Mouse (Mus musculus) ES-CJ7 (cell line): ENCODE results near the gene Dda1.
A peak's percentile ranks its signal among the peaks of the same experiment; 100 is the strongest.
"Not testable (repeated sequence)": the region's sequence is repeated elsewhere in the genome, so short reads cannot be mapped to it uniquely, and the experiment has no call there.

ENCODE experiments used
- DNase-seq: peaks from one replicate; pipeline ENCODE4 v3.0.0; 2011; ENCODE audit warnings: low read depth, low spot score

Dda1 gene

GRCm38 (mm10) chr8:71468916-71469315 lies at the start of gene Dda1:
Gene Dda1 (plus strand): TSS chr8:71469199.
- peak; percentile 100 for DNase-seq

GRCm38 (mm10) chr8:71422121-71422520 lies 46.9 kb upstream of the Dda1 start:
- no peak for DNase-seq

- not testable (repeated sequence) for DNase-seq
Observed at GRCm38 (mm10) chr8:71432935-71433334, 36.1 kb upstream of the Dda1 start.

- no peak for DNase-seq
Observed at GRCm38 (mm10) chr8:71437041-71437440, 32.0 kb upstream of the Dda1 start.

GRCm38 (mm10) chr8:71441404-71441803 lies 27.6 kb upstream of the Dda1 start:
- DNase-seq = peak; percentile 69

- no peak for DNase-seq
Observed at GRCm38 (mm10) chr8:71445096-71445495, 23.9 kb upstream of the Dda1 start.

DNA sequence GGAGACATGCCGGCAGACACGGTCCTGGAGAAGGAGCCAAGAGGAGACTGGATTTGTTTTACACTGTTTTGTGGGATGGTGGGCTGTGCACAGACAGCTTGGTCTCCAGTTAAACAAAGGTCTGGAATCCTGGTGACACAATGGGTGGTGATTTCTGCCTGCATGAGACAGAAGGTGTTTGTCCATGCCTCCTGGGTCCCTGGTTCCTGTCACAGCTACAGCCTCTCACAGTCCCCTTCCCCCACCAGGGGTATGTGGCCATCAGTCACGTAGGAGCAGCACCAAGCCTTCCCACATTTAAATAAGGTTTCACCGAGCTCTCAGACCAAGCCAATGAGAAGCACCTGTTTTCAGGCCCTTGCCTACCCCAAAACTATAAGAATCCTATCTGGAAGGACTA lies 17.7 kb upstream of the Dda1 start:
- DNase-seq = no peak

GRCm38 (mm10) chr8:71451777-71452176 lies 17.2 kb upstream of the Dda1 start:
- DNase-seq = no peak

DNA sequence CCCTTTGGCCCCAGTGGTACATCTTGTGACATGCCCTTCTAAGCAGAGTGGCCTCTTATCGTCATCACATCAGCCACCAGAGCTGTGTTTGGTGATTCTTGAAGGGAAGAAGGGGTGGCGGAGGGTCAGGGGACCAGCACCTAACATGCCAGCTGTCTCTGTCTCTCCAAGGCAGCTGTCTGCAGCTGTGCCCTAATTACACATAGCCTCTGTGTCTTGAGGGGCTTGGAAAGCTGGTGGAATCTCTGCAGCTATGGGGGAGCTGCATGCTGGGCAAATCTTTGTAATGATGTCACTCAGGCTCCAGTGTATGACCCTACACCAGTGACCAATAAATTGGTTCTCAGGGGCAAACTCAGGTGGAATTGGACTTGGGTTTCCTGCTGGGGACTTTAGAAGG lies 16.3 kb upstream of the Dda1 start:
- DNase-seq = no peak

GRCm38 (mm10) chr8:71454668-71455067 lies 14.3 kb upstream of the Dda1 start:
- DNase-seq = no peak

DNA sequence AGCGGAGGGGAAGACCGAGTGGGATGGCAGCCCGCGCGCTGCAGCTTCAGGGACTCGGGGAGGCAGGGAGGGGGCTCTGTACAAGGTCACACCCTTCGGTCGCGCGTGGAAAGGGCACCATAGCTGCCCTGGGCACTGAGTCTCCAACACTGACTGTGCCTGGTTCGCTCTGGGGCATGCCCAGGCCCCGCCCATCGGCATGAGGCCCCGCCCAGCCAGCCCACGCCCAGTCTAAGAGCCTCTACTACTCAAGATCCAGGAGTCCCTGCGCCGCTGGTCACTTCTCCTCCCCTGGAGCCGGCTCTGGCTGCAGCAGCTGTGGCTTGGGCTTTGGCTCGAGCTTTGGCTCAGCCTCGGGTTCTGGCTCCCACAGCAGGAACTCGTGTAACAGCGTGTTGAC lies 12.1 kb upstream of the Dda1 start:
- DNase-seq = no peak

GRCm38 (mm10) chr8:71457659-71458270 lies 11.2 kb upstream of the Dda1 start:
- peak; percentile 55 for DNase-seq

GRCm38 (mm10) chr8:71460716-71461115 lies 8.3 kb upstream of the Dda1 start:
- DNase-seq = no peak

- DNase-seq = no peak
Observed at GRCm38 (mm10) chr8:71461152-71461840, 7.7 kb upstream of the Dda1 start.

DNA sequence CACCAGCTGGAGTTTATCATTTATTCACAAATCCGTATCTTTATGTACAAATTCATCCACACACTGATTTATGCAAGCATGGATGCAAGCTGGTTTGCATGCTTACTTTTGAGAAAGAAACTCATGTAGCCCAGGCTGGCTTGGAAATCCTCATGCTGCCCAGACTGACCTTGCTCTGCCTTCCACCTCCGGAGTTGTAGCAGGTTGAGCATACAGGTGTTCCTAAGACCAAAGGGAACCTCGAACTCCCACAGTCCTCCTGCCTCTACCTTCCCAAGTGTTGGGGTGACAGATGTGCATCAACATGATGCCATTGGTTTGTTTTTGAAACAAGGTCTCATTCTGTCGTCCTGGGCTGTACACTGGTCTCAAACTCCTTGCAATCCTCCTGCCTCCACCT lies 6.8 kb upstream of the Dda1 start:
- DNase-seq = no peak

DNA sequence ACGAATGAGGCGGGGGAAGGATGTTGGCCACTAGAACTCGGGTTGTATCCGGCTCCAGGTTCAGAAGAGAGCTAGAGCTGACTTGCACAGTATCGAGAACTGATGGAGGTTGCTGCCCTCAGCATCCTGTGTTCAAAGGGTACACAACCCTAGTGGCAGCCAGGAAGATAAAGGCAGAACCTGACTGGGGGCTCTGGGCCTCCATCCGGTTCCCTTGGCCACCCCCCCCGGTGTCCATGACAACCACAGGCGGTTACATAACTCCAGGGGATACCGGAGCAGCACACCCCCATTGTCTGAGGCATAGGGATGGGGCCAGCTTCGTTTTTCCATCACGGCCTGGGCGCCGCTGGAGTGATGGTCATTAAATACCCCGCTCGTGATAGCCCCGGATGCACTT lies 6.2 kb upstream of the Dda1 start:
- DNase-seq = no peak

GRCm38 (mm10) chr8:71463188-71464033 lies 5.6 kb upstream of the Dda1 start, which contains the start of gene Abhd8:
Gene Abhd8 (minus strand): TSS chr8:71463655.
- DNase-seq = peak; percentile 96

DNA sequence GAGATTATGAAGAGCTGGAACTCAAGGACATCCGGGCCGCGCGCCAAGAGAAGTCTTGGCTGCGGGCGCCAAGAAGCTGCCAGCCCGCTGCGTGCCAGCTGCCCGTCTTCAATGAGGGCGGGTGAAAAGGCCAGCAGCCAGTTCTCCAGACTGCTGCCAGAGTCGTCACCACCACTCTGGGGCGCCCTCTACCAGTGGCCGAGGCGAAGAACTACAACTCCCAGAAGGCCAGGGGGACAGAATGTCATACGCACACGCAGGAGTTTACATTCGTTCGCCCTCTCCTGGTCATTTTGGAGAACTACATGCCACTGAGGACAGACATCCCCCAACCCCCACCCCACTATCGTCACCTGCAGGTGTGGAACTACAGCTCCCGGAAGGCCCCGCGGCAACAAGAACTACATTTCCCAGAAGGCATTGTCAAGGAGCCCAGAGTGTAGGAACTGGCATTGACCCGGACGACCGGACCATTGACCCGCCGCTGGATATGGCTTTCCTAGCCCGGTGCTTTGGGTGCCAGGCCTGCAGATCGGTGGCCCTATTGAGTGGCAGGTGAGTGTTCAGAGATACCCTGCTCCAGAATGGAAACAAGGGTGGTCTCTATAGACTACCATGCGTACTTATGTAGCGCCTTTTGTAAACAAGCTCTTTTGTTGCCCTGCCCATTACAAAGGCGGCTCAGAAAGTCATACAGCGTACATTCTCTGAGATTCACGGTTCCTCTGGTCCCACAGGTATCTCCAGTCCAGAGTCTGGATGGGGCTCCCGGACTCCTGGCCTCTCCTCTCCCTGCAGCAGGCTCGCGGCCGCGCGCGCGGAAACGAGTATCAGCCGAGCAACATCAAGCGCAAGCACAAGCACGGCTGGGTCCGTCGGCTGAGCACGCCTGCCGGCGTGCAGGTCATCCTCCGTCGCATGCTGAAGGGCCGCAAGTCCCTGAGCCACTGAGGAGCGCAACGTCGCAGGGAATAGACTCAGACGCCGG lies 4.2 kb upstream of the Dda1 start, which contains the start of gene Mrpl34:
TSS of gene Mrpl34 (plus strand) at position 447 of the 988 bp plus-strand sequence.
- DNase-seq = peak; percentile 100

DNA sequence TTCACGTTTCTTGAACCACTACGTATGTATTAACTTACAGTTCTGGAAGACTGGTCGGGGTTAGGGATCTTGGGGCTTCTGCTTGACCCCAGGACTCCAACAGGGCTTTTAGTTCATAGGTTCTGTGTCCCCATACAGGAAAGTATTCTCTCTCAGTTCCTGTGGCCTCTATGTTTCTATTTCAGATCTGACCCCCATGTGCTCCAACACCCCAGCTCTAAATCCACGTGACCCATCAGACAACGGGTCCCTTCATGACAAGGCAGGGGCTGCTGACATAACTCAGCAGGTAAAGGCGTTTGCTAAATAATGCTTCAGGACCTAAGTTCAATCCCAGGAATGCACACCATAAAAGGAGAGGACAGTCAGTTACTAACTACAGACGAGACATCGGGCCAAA lies 3.3 kb upstream of the Dda1 start:
- DNase-seq = no peak

DNA sequence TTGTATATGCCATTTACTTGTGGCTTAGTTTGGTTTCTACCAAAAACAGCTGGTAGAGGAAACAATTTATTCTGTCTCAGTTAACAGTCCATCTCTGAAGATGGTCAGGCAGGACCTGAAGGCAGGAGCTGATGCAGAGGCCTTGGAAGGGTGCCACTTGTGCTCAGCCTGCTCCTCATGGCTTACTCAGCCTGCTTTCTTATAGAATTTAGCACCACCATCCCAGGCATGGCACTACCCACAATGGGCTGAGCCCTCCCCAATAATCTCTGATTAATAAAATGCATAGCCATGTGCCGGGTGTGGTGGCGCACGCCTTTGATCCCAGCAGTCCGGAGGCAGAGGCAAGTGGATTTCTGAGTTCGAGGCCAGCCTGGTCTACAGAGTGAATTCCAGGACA lies 2.8 kb upstream of the Dda1 start:
- no peak for DNase-seq

- no peak for DNase-seq
Observed at GRCm38 (mm10) chr8:71467201-71467600, 1.8 kb upstream of the Dda1 start.
